Mouse (Mus musculus): ENCODE data around the gene Nme4. TPM values are rescaled to one million over a fixed set of nuclear protein-coding genes. Genes with fewer than 3 reads are reported as not detected.

Gene Nme4
- polyA plus RNA-seq (2015; fragmentation: Nextera tagmentation; extraction: Ambion mirVana) = 27.4 and 35.3 TPM in 2 replicates

DNA sequence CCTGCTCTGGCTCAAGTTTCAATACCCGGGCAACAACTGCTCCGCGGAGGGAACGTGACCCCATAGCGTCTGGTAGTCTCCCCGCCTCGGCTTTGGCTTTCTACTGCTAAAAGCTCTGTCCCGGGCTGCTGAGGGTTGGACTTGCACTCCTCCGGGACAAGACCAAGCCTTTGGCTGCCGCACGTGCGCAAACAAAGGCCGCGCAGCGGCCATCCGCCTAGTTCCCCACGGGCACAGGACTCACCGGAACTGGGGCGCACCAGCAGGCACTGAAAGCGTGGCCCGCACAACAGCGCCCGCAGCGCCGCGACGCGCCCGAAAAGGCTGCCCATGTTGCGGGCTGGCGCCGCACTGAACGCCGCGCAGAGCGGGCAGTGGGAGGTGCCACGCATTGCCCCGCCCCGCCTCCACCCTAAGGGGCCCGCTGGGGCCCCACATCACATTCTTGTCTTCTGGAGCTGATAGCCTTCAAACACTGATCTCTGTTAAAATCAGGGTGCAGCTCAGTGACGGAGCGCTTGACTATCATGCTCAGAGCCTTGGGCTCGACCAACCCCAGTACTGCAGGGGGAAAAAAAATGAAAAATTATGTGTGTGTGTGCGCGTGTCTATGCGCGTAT lies at the start of gene Nme4:
Nme4 (minus strand) TSS at position 482 of the 620 bp plus-strand sequence.
- Histone ChIP-seq H3K4me1 (replicated peaks; ENCODE audit: control insufficient read depth, insufficient read depth, low read length) (0 out of 2 replicates have a peak, but pooled peaks cover 3% of the 10 kb centered on the region), H3K27ac (ENCODE audit: low read length) (peak within 1 kb of the TSS; percentile 26; the same call in 1 of the 2 replicates), H3K9ac (replicated peaks; ENCODE audit: low read depth, low read length) (peak within 1 kb of the TSS; percentile 79), H3K9me3 (ENCODE audit: control insufficient read depth, low read length) (no peaks in the 10 kb centered on the region), H3K4me2 (ENCODE audit: low read length) (peak within 1 kb of the TSS; percentile 72), H3K36me3 (ENCODE audit: control insufficient read depth, insufficient read depth) (no peaks in the 10 kb centered on the region), H3K4me3 (replicated peaks; ENCODE audit: low read length) (peak within 1 kb of the TSS; percentile 60), H3K27me3 (replicated peaks; ENCODE audit: control insufficient read depth, insufficient read depth, low read length) (no peaks in the 10 kb centered on the region)
- WGBS = 2% methylated on average over 47 of the region's 47 CpGs
- peak; percentile 76 for ATAC-seq

DNA sequence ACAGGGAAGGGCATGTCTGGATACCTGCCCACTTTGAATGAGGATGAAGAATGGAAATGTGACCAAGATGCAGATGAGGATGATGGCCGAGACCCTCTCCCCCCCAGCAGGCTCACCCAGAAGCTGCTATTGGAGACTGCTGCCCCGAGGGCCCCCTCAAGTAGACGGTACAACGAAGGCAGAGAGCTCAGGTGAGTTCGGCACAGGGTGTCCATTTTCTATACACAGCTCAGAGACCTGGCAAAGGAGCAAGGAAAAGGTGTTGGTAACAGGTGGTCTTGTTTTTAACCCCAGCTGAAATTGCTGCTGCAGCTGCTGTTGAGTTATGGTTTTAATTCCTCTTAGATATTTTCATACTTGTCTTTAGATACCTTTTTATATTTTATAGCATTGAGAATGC lies 48.0 kb upstream of the Nme4 start:
- 96% methylated on average over 5 of the region's 5 CpGs for WGBS
- ATAC-seq = no peak
- H3K36me3 ChIP-seq (ENCODE audit: control insufficient read depth, insufficient read depth) = peaks cover 7% of the 10 kb centered on the region; the same call in 1 of the 2 replicates

DNA sequence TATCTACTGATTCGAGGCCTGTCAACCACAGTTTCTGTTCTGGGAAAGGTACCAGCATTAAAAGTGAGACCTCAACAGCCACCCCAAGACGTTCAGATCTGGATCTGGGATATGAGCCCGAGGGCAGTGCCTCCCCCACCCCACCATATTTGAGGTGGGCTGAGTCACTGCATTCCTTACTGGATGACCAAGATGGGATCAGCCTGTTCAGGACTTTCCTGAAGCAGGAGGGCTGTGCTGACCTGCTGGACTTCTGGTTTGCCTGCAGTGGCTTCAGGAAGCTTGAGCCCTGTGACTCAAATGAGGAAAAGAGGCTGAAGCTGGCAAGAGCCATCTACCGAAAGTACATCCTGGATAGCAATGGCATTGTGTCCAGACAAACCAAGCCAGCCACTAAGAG lies 47.4 kb upstream of the Nme4 start:
- 92% methylated on average over 4 of the region's 4 CpGs for WGBS
- Histone ChIP-seq H3K9ac (replicated peaks; ENCODE audit: low read depth, low read length) (no peak overlapping the region), H3K27me3 (replicated peaks; ENCODE audit: control insufficient read depth, insufficient read depth, low read length) (no peaks in the 10 kb centered on the region), H3K4me3 (replicated peaks; ENCODE audit: low read length) (no peak overlapping the region), H3K36me3 (ENCODE audit: control insufficient read depth, insufficient read depth) (peaks cover 7% of the 10 kb centered on the region; the same call in 1 of the 2 replicates), H3K9me3 (ENCODE audit: control insufficient read depth, low read length) (no peaks in the 10 kb centered on the region), H3K27ac (ENCODE audit: low read length) (no peak overlapping the region), H3K4me2 (ENCODE audit: low read length) (no peak overlapping the region), H3K4me1 (replicated peaks; ENCODE audit: control insufficient read depth, insufficient read depth, low read length) (peaks cover 21% of the 10 kb centered on the region)
- ATAC-seq = no peak

More for the DNA sequence above, 48.0 kb upstream of the Nme4 start:
- no peak overlapping the region for H3K27ac ChIP-seq (ENCODE audit: low read length)
- no peaks in the 10 kb centered on the region for H3K27me3 ChIP-seq (replicated peaks; ENCODE audit: control insufficient read depth, insufficient read depth, low read length)
- H3K4me1 ChIP-seq (replicated peaks; ENCODE audit: control insufficient read depth, insufficient read depth, low read length) = peaks cover 18% of the 10 kb centered on the region
- no peak overlapping the region for H3K9ac ChIP-seq (replicated peaks; ENCODE audit: low read depth, low read length)
- H3K4me3 ChIP-seq (replicated peaks; ENCODE audit: low read length) = no peak overlapping the region
- H3K4me2 ChIP-seq (ENCODE audit: low read length) = no peak overlapping the region
- no peaks in the 10 kb centered on the region for H3K9me3 ChIP-seq (ENCODE audit: control insufficient read depth, low read length)

DNA sequence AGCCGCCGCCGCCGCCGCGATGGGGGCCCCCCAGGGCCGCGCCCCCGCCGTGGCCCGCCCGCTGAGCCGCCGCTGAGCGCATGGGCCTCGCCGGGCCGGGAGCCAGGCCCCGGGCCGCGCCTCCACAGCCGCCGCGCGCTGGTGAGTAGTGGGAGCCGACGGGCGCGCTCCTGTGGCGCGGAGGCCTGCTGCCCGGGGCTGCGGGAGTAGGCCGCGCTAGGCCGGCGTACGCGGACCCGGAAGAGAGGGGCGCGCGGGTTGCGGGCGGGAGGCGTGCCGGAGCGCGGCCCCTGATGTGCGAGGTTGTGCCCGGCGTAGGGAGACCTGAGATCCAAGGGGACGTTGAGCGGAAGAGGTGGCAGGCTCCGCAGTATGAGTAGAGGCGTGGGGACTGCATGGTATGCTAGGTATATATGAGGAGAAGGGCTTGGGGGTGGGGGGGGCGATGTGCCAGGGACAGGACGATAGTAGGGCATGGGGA lies 43.5 kb upstream of the Nme4 start:
- peaks cover 7% of the 10 kb centered on the region; the same call in 1 of the 2 replicates for H3K36me3 ChIP-seq (ENCODE audit: control insufficient read depth, insufficient read depth)
- peak overlapping the region; percentile 88 for H3K4me3 ChIP-seq (replicated peaks; ENCODE audit: low read length)
- no peaks in the 10 kb centered on the region for H3K9me3 ChIP-seq (ENCODE audit: control insufficient read depth, low read length)
- H3K27ac ChIP-seq (ENCODE audit: low read length) = peak overlapping the region; percentile 94
- ATAC-seq = peak; percentile 61
- H3K4me1 ChIP-seq (replicated peaks; ENCODE audit: control insufficient read depth, insufficient read depth, low read length) = peaks cover 22% of the 10 kb centered on the region
- H3K4me2 ChIP-seq (ENCODE audit: low read length) = peak overlapping the region; percentile 85
- H3K27me3 ChIP-seq (replicated peaks; ENCODE audit: control insufficient read depth, insufficient read depth, low read length) = no peaks in the 10 kb centered on the region
- 1% methylated on average over 52 of the region's 58 CpGs for WGBS
- H3K9ac ChIP-seq (replicated peaks; ENCODE audit: low read depth, low read length) = peak overlapping the region; percentile 96

DNA sequence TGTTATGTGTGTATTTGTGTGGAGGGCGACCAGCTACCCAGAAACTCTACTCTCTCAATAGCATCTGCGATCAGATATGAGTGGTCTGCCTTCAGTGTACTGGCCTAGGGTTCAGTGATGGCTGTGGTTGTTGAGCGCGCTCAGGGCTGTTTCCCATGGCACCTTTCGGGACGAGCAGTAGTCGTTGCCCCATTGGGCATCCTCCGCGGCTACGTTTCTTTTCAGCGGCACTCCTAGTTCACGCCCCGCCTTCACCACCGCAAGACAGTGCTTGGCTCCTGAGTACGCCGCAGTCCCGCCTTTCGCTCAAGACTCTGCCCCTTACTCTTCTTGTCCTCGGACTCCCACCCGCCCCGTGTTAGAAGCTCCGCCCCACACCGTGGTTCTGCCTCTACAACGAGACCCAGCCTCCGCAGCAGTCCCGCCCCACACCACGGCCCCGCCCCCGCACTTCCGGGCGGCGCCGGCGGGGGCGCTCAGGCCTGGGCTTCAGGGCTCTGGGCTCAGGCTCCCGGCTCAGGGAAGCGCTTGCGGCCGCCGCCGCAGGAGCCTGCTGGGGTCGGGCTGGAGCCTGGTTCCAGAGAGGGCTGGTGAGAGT lies 42.9 kb upstream of the Nme4 start, which contains the start of gene Axin1:
Axin1 (plus strand) TSS at position 450 of the 598 bp plus-strand sequence.
- WGBS = under 1% methylated on average over 41 of the region's 42 CpGs
- ATAC-seq = peak; percentile 97
- Histone ChIP-seq H3K36me3 (ENCODE audit: control insufficient read depth, insufficient read depth) (peaks cover 3% of the 10 kb centered on the region; the same call in 1 of the 2 replicates), H3K27me3 (replicated peaks; ENCODE audit: control insufficient read depth, insufficient read depth, low read length) (no peaks in the 10 kb centered on the region), H3K4me2 (ENCODE audit: low read length) (peak within 1 kb of the TSS; percentile 85), H3K4me1 (replicated peaks; ENCODE audit: control insufficient read depth, insufficient read depth, low read length) (peaks cover 22% of the 10 kb centered on the region), H3K9me3 (ENCODE audit: control insufficient read depth, low read length) (no peaks in the 10 kb centered on the region), H3K9ac (replicated peaks; ENCODE audit: low read depth, low read length) (peak within 1 kb of the TSS; percentile 96), H3K27ac (ENCODE audit: low read length) (peak within 1 kb of the TSS; percentile 94), H3K4me3 (replicated peaks; ENCODE audit: low read length) (peak within 1 kb of the TSS; percentile 88)

DNA sequence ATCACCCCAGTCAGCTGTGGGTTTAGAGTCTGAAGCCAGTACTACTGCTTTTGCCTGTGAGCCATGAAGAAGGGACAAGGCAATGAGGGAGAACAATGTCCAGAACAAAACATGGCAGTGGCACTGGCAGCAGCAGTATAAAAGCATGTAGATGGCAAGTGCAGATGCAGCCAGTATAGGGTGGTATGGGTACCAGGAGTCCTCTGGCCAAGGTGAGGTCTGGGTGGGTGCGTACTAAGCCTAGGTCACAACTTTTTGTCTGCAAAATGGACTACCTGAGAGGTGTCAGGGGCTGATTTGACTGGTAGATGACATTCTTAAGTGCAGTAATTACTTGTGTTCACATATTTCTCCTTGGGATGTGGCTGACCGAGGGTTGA lies 42.3 kb upstream of the Nme4 start:
- peak overlapping the region; percentile 49 for H3K27ac ChIP-seq (ENCODE audit: low read length)
- no peak for ATAC-seq
- H3K9ac ChIP-seq (replicated peaks; ENCODE audit: low read depth, low read length) = peak overlapping the region; percentile 96
- H3K36me3 ChIP-seq (ENCODE audit: control insufficient read depth, insufficient read depth) = no peaks in the 10 kb centered on the region; the same call in 1 of the 2 replicates
- H3K4me3 ChIP-seq (replicated peaks; ENCODE audit: low read length) = peak overlapping the region; percentile 88
- peak overlapping the region; percentile 58 for H3K4me2 ChIP-seq (ENCODE audit: low read length)
- WGBS = 75% methylated on average over 2 of the region's 2 CpGs
- H3K9me3 ChIP-seq (ENCODE audit: control insufficient read depth, low read length) = no peaks in the 10 kb centered on the region
- H3K4me1 ChIP-seq (replicated peaks; ENCODE audit: control insufficient read depth, insufficient read depth, low read length) = peaks cover 22% of the 10 kb centered on the region
- no peaks in the 10 kb centered on the region for H3K27me3 ChIP-seq (replicated peaks; ENCODE audit: control insufficient read depth, insufficient read depth, low read length)

DNA sequence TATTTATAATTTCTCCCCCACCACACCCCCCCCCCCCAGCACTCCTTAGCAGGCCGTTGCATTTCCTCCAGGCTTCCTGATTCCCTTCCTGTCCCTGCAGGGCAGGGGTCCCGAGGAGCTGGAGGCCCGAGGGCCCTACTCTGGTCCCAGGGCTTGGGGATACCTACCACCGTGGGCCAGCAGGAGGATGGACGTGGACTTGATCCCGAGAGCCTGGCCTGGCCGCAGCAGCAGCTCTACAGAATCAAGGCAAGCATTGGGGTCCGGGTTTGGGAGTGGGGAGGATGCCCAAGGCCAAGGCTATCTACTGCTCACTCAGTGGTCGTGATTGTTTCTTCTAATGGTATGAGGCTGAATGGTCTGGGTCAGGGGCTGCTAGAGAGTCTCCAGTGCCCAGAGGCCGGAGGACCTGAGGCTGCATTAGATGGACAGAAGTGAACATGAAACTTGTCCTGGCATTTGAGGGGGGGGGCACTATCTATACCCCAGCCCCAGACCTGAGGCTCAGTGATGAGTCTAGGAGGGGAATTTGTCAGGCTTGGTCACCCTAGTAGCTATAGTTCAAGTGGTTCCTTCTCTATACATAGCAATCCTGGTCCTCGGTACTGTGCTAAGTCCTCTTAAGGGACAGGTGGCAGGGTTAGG lies 41.8 kb upstream of the Nme4 start:
- no peak overlapping the region for H3K27ac ChIP-seq (ENCODE audit: low read length)
- no peak overlapping the region for H3K4me3 ChIP-seq (replicated peaks; ENCODE audit: low read length)
- H3K27me3 ChIP-seq (replicated peaks; ENCODE audit: control insufficient read depth, insufficient read depth, low read length) = no peaks in the 10 kb centered on the region
- no peaks in the 10 kb centered on the region for H3K9me3 ChIP-seq (ENCODE audit: control insufficient read depth, low read length)
- peaks cover 22% of the 10 kb centered on the region for H3K4me1 ChIP-seq (replicated peaks; ENCODE audit: control insufficient read depth, insufficient read depth, low read length)
- no peaks in the 10 kb centered on the region for H3K36me3 ChIP-seq (ENCODE audit: control insufficient read depth, insufficient read depth)
- H3K9ac ChIP-seq (replicated peaks; ENCODE audit: low read depth, low read length) = no peak overlapping the region
- no peak overlapping the region for H3K4me2 ChIP-seq (ENCODE audit: low read length)
- no peak for ATAC-seq
- WGBS = 90% methylated on average over 11 of the region's 11 CpGs

DNA sequence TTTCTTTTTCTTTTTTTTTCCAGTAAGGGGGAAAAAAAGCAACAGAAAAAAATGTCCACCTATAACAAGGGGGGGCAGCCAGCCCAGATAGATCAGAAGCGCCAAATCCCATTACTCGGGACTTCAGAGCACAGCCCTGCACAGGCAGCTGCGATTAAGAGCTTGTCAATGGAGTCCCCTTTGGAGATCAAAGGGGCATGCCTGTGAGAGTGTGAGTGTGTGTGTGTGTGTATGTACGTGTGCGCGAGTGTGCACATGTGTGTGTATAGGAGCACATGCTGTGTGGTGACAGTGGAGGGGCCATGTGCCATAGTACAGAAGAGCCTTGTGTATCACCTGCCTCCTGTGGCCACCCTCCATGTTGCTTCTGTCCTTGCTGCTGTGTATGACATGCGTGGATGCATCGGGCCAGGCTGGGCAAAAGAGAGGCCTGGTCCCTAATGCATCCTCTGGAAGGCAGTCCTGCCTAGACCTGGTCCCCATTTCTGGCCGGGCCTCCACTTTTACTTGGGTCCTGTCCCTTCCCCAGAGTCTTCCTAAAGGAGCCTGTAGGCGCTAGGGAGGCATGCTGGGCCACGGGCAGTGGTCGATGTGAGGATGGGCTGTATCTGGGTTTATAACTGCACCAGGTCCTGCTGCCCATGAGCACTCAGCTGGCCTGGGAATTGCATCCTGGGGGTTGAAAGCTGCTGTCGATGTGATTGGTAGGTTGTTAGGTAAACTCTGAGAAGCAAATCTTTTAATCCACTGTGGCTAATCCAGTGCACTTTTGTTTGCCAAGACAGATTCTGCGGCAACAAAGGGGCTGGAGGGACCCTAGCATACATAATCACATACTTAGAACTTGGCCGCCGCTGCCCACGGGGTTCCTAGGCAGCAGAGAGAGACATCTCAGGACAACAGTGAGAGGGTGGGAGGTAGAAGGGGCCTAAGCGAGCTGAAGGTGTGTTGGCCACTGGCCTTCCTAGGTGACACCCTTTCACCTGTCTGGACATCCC lies 36.8 kb upstream of the Nme4 start:
- H3K27me3 ChIP-seq (replicated peaks; ENCODE audit: control insufficient read depth, insufficient read depth, low read length) = no peaks in the 10 kb centered on the region
- peaks cover 5% of the 10 kb centered on the region for H3K36me3 ChIP-seq (ENCODE audit: control insufficient read depth, insufficient read depth)
- H3K9me3 ChIP-seq (ENCODE audit: control insufficient read depth, low read length) = no peaks in the 10 kb centered on the region
- WGBS = 68% methylated on average over 18 of the region's 18 CpGs
- no peaks in the 10 kb centered on the region for H3K4me1 ChIP-seq (replicated peaks; ENCODE audit: control insufficient read depth, insufficient read depth, low read length)
- H3K9ac ChIP-seq (replicated peaks; ENCODE audit: low read depth, low read length) = no peak overlapping the region
- no peak for ATAC-seq
- H3K27ac ChIP-seq (ENCODE audit: low read length) = peak overlapping the region; percentile 12; the same call in 1 of the 2 replicates
- H3K4me3 ChIP-seq (replicated peaks; ENCODE audit: low read length) = no peak overlapping the region; the same call in 1 of the 2 replicates
- no peak overlapping the region for H3K4me2 ChIP-seq (ENCODE audit: low read length)

All from forebrain, embryonic 16.5 days (tissue).